Mouse (Mus musculus): ENCODE data around the gene Dnajc16. TPM values are rescaled to one million over a fixed set of nuclear protein-coding genes. Genes with fewer than 3 reads are reported as not detected.

Gene Dnajc16
- 10 to 100 TPM; 17.7 to 22.9 TPM for total RNA-seq (2021)

GRCm38 (mm10) chr4:141790524-141790990 is at the start of gene Dnajc16:
Dnajc16 (minus strand) TSS chr4:141790931.
- intact Hi-C loops (cut with DNase I) = loop anchor here (5.0 kb wide), 2 partner anchors 68 to 128 kb away; partner anchors contain the start of genes Ddi2 and Plekhm2
- peak; percentile 95 for DNase-seq (ENCODE audit: low spot score)

GRCm38 (mm10) chr4:141834536-141835095 is 43.9 kb upstream of the Dnajc16 start:
- intact Hi-C loops (cut with DNase I) = no loop called here
- no peak for DNase-seq (ENCODE audit: low spot score)

- intact Hi-C loops (cut with DNase I) = no loop called here
- DNase-seq (ENCODE audit: low spot score) = no peak
Observed at GRCm38 (mm10) chr4:141833911-141834310, 43.2 kb upstream of the Dnajc16 start.

- no peak for DNase-seq (ENCODE audit: low spot score)
- intact Hi-C loops (cut with DNase I) = no loop called here
Observed at GRCm38 (mm10) chr4:141831361-141831760, 40.6 kb upstream of the Dnajc16 start.

- DNase-seq (ENCODE audit: low spot score) = no peak
- intact Hi-C loops (cut with DNase I) = no loop called here
Observed at GRCm38 (mm10) chr4:141830381-141830780, 39.6 kb upstream of the Dnajc16 start.

- no peak for DNase-seq (ENCODE audit: low spot score)
- intact Hi-C loops (cut with DNase I) = no loop called here
Observed at GRCm38 (mm10) chr4:141828177-141828576, 37.4 kb upstream of the Dnajc16 start.

GRCm38 (mm10) chr4:141827401-141827800 is 36.7 kb upstream of the Dnajc16 start:
- DNase-seq (ENCODE audit: low spot score) = no peak

GRCm38 (mm10) chr4:141826060-141826459 is 35.3 kb upstream of the Dnajc16 start, which contains the start of gene Cela2a:
Cela2a (minus strand) TSS chr4:141826160.
- intact Hi-C loops (cut with DNase I) = no loop called here
- DNase-seq (ENCODE audit: low spot score) = no peak

More at GRCm38 (mm10) chr4:141827401-141827800, 36.7 kb upstream of the Dnajc16 start:
- intact Hi-C loops (cut with DNase I) = no loop called here

- intact Hi-C loops (cut with DNase I) = no loop called here
- no peak for DNase-seq (ENCODE audit: low spot score)
Observed at GRCm38 (mm10) chr4:141822979-141823378, 32.2 kb upstream of the Dnajc16 start.

- DNase-seq (ENCODE audit: low spot score) = no peak
- intact Hi-C loops (cut with DNase I) = no loop called here
Observed at GRCm38 (mm10) chr4:141822089-141822488, 31.4 kb upstream of the Dnajc16 start.

- intact Hi-C loops (cut with DNase I) = no loop called here
- no peak for DNase-seq (ENCODE audit: low spot score)
Observed at GRCm38 (mm10) chr4:141821178-141821577, 30.4 kb upstream of the Dnajc16 start.

GRCm38 (mm10) chr4:141819316-141819715 is 28.6 kb upstream of the Dnajc16 start:
- intact Hi-C loops (cut with DNase I) = no loop called here

GRCm38 (mm10) chr4:141818861-141819260 is 28.1 kb upstream of the Dnajc16 start:
- no peak for DNase-seq (ENCODE audit: low spot score)
- intact Hi-C loops (cut with DNase I) = no loop called here

More at GRCm38 (mm10) chr4:141819316-141819715, 28.6 kb upstream of the Dnajc16 start:
- DNase-seq (ENCODE audit: low spot score) = no peak

GRCm38 (mm10) chr4:141817706-141818105 is 27.0 kb upstream of the Dnajc16 start:
- intact Hi-C loops (cut with DNase I) = no loop called here

GRCm38 (mm10) chr4:141816776-141817655 is 26.3 kb upstream of the Dnajc16 start:
- intact Hi-C loops (cut with DNase I) = no loop called here
- no peak for DNase-seq (ENCODE audit: low spot score)

More at GRCm38 (mm10) chr4:141817706-141818105, 27.0 kb upstream of the Dnajc16 start:
- DNase-seq (ENCODE audit: low spot score) = no peak

- DNase-seq (ENCODE audit: low spot score) = no peak
Observed at GRCm38 (mm10) chr4:141816267-141816666, 25.5 kb upstream of the Dnajc16 start.

GRCm38 (mm10) chr4:141811375-141811774 is 20.6 kb upstream of the Dnajc16 start:
- no peak for DNase-seq (ENCODE audit: low spot score)
- intact Hi-C loops (cut with DNase I) = loop anchor here (2.0 kb wide), 1 partner anchor 41 kb away; no protein-coding TSS in a partner anchor

More at GRCm38 (mm10) chr4:141816267-141816666, 25.5 kb upstream of the Dnajc16 start:
- intact Hi-C loops (cut with DNase I) = no loop called here

- DNase-seq (ENCODE audit: low spot score) = no peak
- intact Hi-C loops (cut with DNase I) = loop anchor here (2.0 kb wide), 1 partner anchor 42 kb away; no protein-coding TSS in a partner anchor
Observed at GRCm38 (mm10) chr4:141810975-141811374, 20.2 kb upstream of the Dnajc16 start.

GRCm38 (mm10) chr4:141809850-141810464 is 19.2 kb upstream of the Dnajc16 start:
- intact Hi-C loops (cut with DNase I) = loop anchor here (2.0 kb wide), 1 partner anchor 43 kb away; no protein-coding TSS in a partner anchor
- no peak for DNase-seq (ENCODE audit: low spot score)

- intact Hi-C loops (cut with DNase I) = no loop called here
- no peak for DNase-seq (ENCODE audit: low spot score)
Observed at GRCm38 (mm10) chr4:141805886-141806285, 15.2 kb upstream of the Dnajc16 start.
